Mouse (Mus musculus) embryonic stem cell, embryonic (primary cell): ENCODE results near the gene Nipal4.

Experiments
- CTCF ChIA-PET, 4 experiments: fragments of 300-600 bp in 2 of 4; fragments of 350-600 bp in 2 of 4; sonication (Branson Sonifier 250); formaldehyde crosslinking; loops; one replicate each; lab custom pipeline; 2022; ENCODE audit warnings: inconsistent platforms in 2 of 4; lab: Charles Lee
- POLR2A ChIA-PET, 4 experiments: fragments of 300-600 bp in 2 of 4; fragments of 350-600 bp in 2 of 4; sonication (Branson Sonifier 250); formaldehyde crosslinking; loops; one replicate each; lab custom pipeline; 2022; ENCODE audit warnings: antibody characterized with exemption in 4 of 4, inconsistent platforms in 1 of 4; lab: Charles Lee

Gene Nipal4

DNA sequence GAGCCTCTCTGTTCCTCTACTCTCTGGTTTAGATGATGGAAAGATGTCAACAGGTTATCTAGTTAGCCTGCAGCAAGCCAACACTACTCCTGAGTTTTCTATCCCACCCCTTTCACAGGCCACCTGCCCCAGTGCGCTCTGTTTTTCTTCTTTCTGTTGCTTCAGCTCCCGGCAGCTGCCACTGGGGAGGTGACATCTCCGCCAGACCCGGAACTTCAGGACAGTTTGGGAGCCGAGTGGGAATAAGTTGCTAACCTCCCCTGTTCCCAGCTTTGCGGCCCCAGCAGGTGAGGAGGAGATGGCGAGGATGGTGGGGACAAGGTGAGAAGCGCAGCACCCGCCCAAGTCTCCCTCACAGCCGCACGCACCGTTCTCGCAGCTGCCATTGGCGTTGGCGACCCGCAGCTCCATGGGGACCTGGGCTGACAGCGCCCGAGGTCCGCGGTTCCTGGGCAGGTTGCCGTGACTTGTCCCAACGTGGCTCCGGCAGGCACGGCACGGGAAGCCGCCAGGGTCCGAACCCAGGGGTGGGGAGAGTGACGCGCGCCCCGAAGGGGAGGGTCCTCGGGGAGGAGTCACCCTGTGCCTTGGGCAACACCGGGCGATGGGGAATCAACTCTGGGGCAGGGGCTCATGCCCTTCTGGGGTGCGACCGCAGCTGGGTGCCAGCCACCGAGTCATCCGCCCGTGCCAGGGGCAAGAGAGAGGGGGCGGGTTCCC is at the start of gene Nipal4:
Gene Nipal4, minus strand, starts transcription at position 643 of the 720 bp plus-strand sequence.
- CTCF ChIA-PET: interaction anchor here in 1 of 4 experiments (0.8 kb wide), 1 partner anchor 71 kb away, joined by 3 read pairs; no protein-coding TSS in a partner anchor
- POLR2A ChIA-PET: interaction anchor here in 1 of 4 experiments (0.7 to 1.1 kb wide), 5 partner anchors 9 to 212 kb away, joined by 3 read pairs; no protein-coding TSS in a partner anchor

DNA sequence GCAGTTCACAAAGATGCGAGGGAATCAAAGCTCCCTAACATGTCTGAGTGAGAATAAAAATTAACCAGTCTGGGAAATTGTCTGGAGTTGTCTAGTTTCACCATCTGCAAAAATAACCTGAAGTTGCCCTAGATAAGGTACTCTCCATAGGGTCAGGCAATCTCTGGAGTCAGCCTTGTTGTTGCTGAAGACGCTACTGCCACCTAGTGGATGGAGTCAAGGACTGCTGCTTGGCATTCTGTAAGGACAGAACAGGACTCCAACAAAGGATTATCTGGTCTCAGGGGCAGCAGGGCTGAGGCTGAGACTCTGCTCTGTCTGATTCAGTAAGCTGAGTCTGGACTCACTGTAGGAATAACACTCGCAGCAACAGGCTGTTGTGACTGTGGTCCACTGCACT is 49.0 kb upstream of the Nipal4 start:
- ChIA-PET CTCF (interaction anchor here (0.5 to 1.7 kb wide), 28 partner anchors 7 to 289 kb away, joined by 3 to 9 read pairs (median 3); partner anchors contain the start of gene Fam71b (in 1 of the 4)), POLR2A (interaction anchor here in 2 of 4 experiments (0.6 to 1.1 kb wide), 3 partner anchors 94 to 159 kb away, joined by 3 to 4 read pairs (median 3); partner anchors contain the start of gene Adam19 (in 1 of the 2))

DNA sequence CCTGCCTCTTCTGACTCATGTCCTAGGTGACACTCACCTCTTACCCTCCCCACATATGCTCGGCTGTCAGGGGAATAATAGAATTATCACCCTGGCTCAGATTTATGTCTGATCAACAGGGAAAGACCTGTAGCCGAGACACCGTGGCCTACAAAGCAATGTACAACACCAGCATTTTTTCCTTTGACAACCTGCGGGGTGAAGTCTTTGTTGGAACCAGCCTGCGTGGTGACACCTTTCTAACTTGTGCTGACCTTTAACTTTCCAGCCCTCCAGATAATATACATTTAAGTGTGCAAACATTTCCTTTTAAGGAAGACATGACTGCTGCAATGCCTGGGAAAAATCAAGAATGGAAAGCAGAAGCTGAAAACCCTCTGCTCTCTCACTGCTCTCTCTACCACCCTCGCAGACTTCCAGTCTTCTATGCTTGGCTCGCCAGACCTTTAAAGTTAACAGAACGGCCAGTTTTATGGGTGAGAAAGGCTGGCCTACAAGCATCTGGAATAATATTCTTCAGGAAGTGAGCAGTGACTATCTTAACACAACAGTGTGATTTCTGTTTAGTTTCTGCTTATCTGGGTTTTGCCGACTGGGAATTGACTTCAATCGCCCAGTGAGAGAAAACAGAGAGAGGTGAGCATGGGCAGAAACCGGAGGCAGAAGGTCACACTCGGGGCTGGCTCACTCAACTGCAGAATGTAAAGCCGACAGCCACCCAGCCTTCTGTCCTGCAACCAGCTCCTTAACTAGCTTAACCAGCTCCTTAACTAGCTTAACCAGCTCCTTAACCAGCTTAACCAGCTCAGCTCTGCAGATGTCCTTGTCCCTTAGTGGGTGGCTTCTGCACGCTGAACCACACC is 48.3 kb upstream of the Nipal4 start:
- ChIA-PET CTCF (interaction anchor here in 3 of 4 experiments (0.6 to 1.7 kb wide), 18 partner anchors 8 to 289 kb away, joined by 3 to 9 read pairs (median 3); partner anchors contain the start of gene Fam71b (in 1 of the 3)), POLR2A (interaction anchor here in 1 of 4 experiments (0.7 to 1.1 kb wide), 2 partner anchors 93 to 158 kb away, joined by 3 to 4 read pairs; partner anchors contain the start of gene Adam19)

GRCm38 (mm10) chr11:46213844-46214243 is 47.5 kb upstream of the Nipal4 start:
- POLR2A ChIA-PET: interaction anchor here in 1 of 4 experiments (0.6 kb wide), 1 partner anchor 481 kb away, joined by 3 read pairs; no protein-coding TSS in a partner anchor
- CTCF ChIA-PET: interaction anchor here in 1 of 4 experiments (1.2 to 1.6 kb wide), 3 partner anchors 38 to 183 kb away, joined by 3 read pairs; no protein-coding TSS in a partner anchor

GRCm38 (mm10) chr11:46211858-46212257 is 45.5 kb upstream of the Nipal4 start:
- ChIA-PET CTCF (interaction anchor here (0.7 to 1.3 kb wide), 6 partner anchors 25 to 285 kb away, joined by 3 to 7 read pairs (median 4); no protein-coding TSS in a partner anchor), POLR2A (interaction anchor here in 3 of 4 experiments (0.9 to 1.7 kb wide), 3 partner anchors 9 to 155 kb away, joined by 3 to 6 read pairs (median 3); no protein-coding TSS in a partner anchor)

- CTCF ChIA-PET: no interaction called here
These were observed 43.6 kb upstream of the Nipal4 start for GRCm38 (mm10) chr11:46209884-46210283.

GRCm38 (mm10) chr11:46205639-46206409 is 39.5 kb upstream of the Nipal4 start:
- POLR2A ChIA-PET: no interaction called here
- CTCF ChIA-PET: no interaction called here

More at GRCm38 (mm10) chr11:46209884-46210283, 43.6 kb upstream of the Nipal4 start:
- POLR2A ChIA-PET: interaction anchor here in 1 of 4 experiments (1.4 kb wide), 1 partner anchor 96 kb away, joined by 3 read pairs; no protein-coding TSS in a partner anchor

- ChIA-PET POLR2A (no interaction called here), CTCF (interaction anchor here in 2 of 4 experiments (0.6 to 0.9 kb wide), 2 partner anchors 8 to 11 kb away, joined by 3 to 6 read pairs; no protein-coding TSS in a partner anchor)
These were observed 38.5 kb upstream of the Nipal4 start for GRCm38 (mm10) chr11:46204841-46205240.

DNA sequence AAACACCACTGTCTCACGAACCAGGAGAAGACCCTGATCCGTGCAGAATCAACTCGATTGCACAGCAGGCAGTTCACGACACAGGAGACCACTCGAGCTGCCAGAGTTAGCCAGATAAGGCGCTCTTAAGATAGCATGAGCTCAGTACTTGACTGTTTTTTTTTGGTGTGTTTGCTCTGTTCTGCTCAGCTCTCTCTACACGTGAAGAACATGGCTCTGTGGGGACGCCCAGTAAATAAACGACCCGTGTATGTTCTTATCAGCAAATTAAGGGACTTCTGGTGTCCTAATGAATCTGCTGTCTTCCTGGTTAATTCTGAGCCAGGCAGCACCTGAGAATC is 36.2 kb upstream of the Nipal4 start:
- POLR2A ChIA-PET: interaction anchor here in 2 of 4 experiments (1.1 to 1.2 kb wide), 2 partner anchors 10 to 132 kb away, joined by 3 to 6 read pairs; no protein-coding TSS in a partner anchor
- CTCF ChIA-PET: interaction anchor here in 3 of 4 experiments (0.6 to 1.0 kb wide), 3 partner anchors 12 to 120 kb away, joined by 3 to 9 read pairs (median 6); no protein-coding TSS in a partner anchor

DNA sequence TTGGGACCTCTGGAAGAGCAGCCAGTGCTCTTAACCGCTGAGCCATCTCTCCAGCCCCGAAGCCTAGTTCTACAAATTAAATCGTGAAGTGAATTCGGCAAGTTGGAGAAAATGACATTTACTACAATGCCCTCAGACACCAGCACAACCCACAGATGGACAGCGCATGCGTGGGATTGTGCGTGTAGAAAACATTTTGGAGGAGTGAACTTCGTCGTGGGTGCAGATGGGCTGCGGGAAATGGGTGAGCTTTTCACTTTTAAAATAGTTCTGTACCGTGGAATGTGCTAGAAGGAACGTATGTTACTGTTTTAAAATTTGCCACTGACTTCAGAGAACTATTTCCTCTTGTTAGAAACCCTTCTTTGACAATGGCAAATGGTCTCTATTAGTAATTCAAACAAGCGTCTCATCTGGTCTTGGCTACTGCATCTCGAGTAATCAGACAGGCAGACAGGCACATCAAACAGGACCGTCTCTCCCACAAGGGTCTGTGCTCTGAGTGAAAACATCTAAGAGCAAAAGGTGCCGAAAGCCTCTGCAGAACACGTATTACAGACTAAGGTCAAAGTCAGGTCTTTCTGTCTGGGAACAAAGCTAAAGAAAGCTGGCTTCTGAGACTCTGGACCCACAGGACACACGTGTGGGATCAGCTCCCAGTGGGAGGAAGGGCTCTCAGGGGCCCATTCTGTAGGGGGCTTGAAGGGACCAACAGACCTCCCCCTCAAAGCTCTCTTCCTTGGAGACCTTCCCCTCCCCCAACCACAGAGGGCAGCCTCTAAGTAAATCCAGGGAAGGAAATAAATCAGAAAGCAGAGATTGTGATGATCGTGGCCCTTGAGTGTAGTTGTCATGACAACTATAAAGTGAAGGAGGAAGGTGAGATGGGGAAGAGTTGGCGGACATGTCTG is 35.6 kb upstream of the Nipal4 start:
- ChIA-PET POLR2A (interaction anchor here in 1 of 4 experiments (1.2 kb wide), 1 partner anchor 132 kb away, joined by 3 read pairs; no protein-coding TSS in a partner anchor), CTCF (interaction anchor here in 3 of 4 experiments (0.8 to 1.1 kb wide), 4 partner anchors 13 to 56 kb away, joined by 3 to 9 read pairs (median 4); no protein-coding TSS in a partner anchor)

GRCm38 (mm10) chr11:46200664-46201063 is 34.4 kb upstream of the Nipal4 start:
- CTCF ChIA-PET: interaction anchor here in 1 of 4 experiments (1.1 kb wide), 1 partner anchor 52 kb away, joined by 3 read pairs; no protein-coding TSS in a partner anchor
- POLR2A ChIA-PET: no interaction called here

DNA sequence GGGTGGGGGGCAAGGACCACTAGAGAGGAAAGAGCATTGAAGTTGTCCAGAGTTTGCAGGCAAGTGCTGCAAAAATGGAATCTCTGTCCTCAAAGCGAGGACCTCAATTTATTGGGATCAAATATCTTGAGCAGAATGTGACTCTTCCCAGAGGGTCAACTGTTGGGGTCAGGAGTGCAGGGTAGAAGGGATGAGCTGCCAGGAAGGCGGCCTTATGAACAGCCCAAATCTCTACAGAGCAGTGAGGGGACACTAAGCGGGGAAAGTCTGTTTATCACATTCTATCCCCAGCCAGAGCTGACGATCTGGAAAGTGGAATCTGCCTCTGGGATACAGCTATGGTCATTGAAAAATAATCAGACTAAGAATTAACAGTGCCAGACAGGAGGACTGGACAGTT is 27.9 kb upstream of the Nipal4 start:
- POLR2A ChIA-PET: no interaction called here
- CTCF ChIA-PET: no interaction called here

- CTCF ChIA-PET: interaction anchor here in 2 of 4 experiments (0.5 to 0.7 kb wide), 2 partner anchors 30 to 377 kb away, joined by 3 read pairs; no protein-coding TSS in a partner anchor
- POLR2A ChIA-PET: interaction anchor here in 2 of 4 experiments (0.6 to 0.8 kb wide), 2 partner anchors 81 to 303 kb away, joined by 3 to 4 read pairs; no protein-coding TSS in a partner anchor
These were observed 22.0 kb upstream of the Nipal4 start for GRCm38 (mm10) chr11:46188283-46188682.

DNA sequence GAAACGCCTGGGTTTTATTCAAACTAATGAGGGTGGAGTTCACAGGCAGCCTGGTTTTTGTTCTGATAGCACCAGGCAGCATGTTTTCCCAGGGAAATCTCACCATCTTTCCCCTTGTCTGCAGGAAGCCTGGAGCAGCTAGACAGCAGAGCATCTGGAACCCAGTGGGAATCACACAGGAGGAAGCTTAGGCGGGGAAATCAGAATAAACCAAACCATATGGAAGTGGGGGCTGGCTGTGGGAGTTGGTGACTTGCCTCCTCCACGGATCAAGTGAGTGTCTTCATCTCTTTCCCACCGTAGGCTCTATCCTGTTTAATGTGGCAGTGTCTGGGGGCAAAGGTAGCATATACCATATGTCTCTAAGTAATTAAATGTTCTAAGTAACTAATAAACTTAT is 19.2 kb upstream of the Nipal4 start:
- CTCF ChIA-PET: no interaction called here
- POLR2A ChIA-PET: no interaction called here

DNA sequence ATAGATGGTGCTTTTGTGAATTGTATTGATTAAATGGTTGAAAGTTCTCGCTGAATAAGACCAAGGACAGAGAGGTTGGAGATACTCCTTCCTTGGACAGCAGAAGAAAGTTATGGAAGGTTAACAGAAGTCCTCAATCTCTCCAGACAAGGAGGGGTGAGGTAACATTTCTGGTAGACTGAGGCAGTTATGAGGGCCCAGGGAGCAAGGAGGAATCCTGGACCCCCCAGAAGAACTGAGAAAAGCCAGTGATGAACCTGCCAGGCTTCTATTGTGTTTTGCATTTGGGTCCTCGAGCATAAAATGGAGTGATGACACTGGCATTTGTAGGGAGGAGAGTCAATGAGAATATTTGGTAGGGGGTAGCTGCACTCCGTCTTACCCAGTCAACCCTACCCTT is 18.6 kb upstream of the Nipal4 start:
- POLR2A ChIA-PET: no interaction called here
- CTCF ChIA-PET: no interaction called here

DNA sequence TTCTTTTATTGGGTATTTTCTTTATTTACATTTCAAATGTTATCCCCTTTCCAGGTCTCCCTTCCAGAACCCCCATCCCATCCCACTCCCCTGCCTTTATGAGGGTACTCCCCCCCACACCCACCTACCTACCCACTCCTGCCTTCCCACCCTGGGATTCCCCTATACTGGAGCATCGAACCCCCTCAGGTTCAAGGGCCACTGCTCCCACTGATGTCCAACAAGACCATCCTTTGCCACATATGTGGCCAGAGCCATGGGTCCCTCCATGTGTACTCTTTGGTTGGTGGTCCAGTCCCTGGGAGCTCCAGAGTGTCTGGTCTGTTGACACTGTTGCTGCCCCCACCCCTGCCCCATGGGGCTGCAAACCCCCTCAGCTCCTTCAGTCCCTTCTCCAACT is 15.7 kb upstream of the Nipal4 start:
- ChIA-PET CTCF (interaction anchor here in 1 of 4 experiments (0.6 kb wide), 1 partner anchor 1738 kb away, joined by 3 read pairs; no protein-coding TSS in a partner anchor), POLR2A (interaction anchor here in 1 of 4 experiments (0.8 kb wide), 1 partner anchor 18 kb away, joined by 13 read pairs; no protein-coding TSS in a partner anchor)
